Mouse (Mus musculus): ENCODE data around the gene E030025P04Rik. TPM values are rescaled to one million over a fixed set of nuclear protein-coding genes. Genes with fewer than 3 reads are reported as not detected.

The E030025P04Rik gene
- not detected in 2 replicates for polyA plus RNA-seq (2015; fragmentation: Nextera tagmentation; extraction: Ambion mirVana)

GRCm38 (mm10) chr11:109144236-109144635, at the start of gene E030025P04Rik:
Gene E030025P04Rik (minus strand): TSS chr11:109144369.

Other genes with a start within 250 kb of the E030025P04Rik start
- 1.3 and 1.8 TPM in 2 replicates for gene Axin2, start 224.0 kb downstream of the E030025P04Rik start, polyA plus RNA-seq (2015; fragmentation: Nextera tagmentation; extraction: Ambion mirVana)
- 0.35 and 0.41 TPM in 2 replicates for gene Rgs9, start 153.8 kb upstream of the E030025P04Rik start, polyA plus RNA-seq (2015; fragmentation: Nextera tagmentation; extraction: Ambion mirVana)
- 32.1 and 34.4 TPM in 2 replicates for gene Gna13, start 218.5 kb upstream of the E030025P04Rik start, polyA plus RNA-seq (2015; fragmentation: Nextera tagmentation; extraction: Ambion mirVana)

Data from urinary bladder, postnatal 0 days (tissue).